Mouse (Mus musculus) cerebellum, adult 11-12 months (tissue): Measurements from ENCODE around the gene Il13ra1.

Experiments used
- DNase-seq: peaks from one replicate; pipeline ENCODE4 v3.0.0; 2022

The Il13ra1 gene

DNA sequence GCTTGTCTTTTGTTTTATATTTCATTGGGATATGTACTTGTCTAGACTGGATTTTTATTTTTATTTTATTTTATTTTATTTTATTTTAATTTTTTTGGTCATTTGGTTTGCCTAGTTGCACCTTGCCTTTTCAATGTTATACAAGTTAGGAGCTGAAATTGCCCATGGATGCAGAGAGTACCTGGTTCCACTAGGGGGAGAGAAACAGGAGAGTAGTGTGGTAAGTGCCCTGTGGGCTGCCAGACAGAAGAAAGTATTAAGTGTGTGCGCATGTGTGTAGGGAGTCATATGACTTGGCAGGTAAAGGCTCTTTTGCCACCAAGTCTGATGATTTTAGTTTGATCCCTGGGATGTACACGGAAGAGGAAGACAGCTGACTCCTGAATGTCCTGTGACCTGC lies 97.6 kb downstream of the Il13ra1 start:
- DNase-seq: no peak

DNA sequence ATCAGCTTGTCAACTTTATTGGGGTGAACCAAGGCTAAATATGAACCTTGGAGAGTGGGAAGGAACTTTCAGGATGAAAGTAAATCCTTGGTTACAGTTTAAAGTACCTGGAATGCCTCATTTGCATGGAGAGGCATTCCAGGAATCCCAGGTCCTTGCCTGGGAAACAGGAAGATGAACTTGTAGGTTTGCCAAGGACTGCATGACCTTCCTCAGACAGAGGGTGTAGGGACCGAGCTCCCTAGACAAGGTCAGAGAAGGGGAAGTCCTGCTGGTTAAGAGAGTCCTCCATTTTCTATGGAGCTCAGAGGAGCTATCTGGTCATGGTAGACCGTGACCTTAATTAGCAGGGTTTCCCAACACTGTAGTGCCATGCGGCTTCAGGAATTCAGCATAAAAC lies 99.3 kb downstream of the Il13ra1 start:
- DNase-seq: no peak
